In genomic region chr6:146833485-146834314, GRCm38 (mm10) we compare ENCODE assay signal across 8 mouse cellular contexts. TPM values are rescaled to one million over a fixed set of nuclear protein-coding genes. Genes with fewer than 3 reads are reported as not detected.
DNase-seq lines count a peak whose midpoint lies in the region; ATAC-seq and TF ChIP-seq lines count a peak whose summit lies in the region.
"Had no signal": no experiment of that assay in that cellular context is flagged by ENCODE, and none has a peak within 500 bp of the region (broad histone marks: within the 10 kb centered on the region; RNA-seq: fewer than 3 reads in every experiment).

No protein-coding gene starts in this region.

- H3K27me3 ChIP-seq in embryonic facial prominence, embryonic 12.5 days = no peaks in the 10 kb centered on the region

- no peaks in the 10 kb centered on the region for H3K4me1 ChIP-seq in embryonic facial prominence, embryonic 12.5 days
- H3K4me1 ChIP-seq in lung, adult 2 months (ENCODE audit: control insufficient read depth, insufficient read depth, low read length) = no peaks in the 10 kb centered on the region

- no peak overlapping the region for H3K27ac ChIP-seq in embryonic facial prominence, embryonic 12.5 days

- H3K4me2 ChIP-seq in embryonic facial prominence, embryonic 12.5 days (replicated peaks) = no peak overlapping the region

- 0 out of 2 replicates have a peak, but pooled peaks have one; percentile 52 for ATAC-seq in embryonic facial prominence, embryonic 12.5 days (ENCODE audit: insufficient number of reproducible peaks, insufficient read depth, low FRiP score, low TSS enrichment)

- TF ChIP-seq CTCF in lung, adult 2 months (IDR thresholded peaks at IDR 0.05; ENCODE audit: insufficient read depth, low read length) = peak; percentile 80

- 66% methylated on average over 6 of the region's 6 CpGs for WGBS in embryonic facial prominence, embryonic 12.5 days
- WGBS in lung, adult 2 months = 67% methylated on average over 6 of the region's 6 CpGs

- H3K9ac ChIP-seq in embryonic facial prominence, embryonic 12.5 days = no peak overlapping the region

- no peaks in the 10 kb centered on the region for H3K36me3 ChIP-seq in embryonic facial prominence, embryonic 12.5 days

- no peak overlapping the region for H3K4me3 ChIP-seq in embryonic facial prominence, embryonic 12.5 days
- H3K4me3 ChIP-seq in lung, adult 2 months (replicated peaks; ENCODE audit: extremely low read depth, low read depth, low read length) = no peak overlapping the region

- H3K9me3 ChIP-seq in embryonic facial prominence, embryonic 12.5 days = no peaks in the 10 kb centered on the region

- TF ChIP-seq POLR2A in lung, adult 2 months (IDR thresholded peaks at IDR 0.05; ENCODE audit: borderline replicate concordance, extremely low read depth, low read depth, low read length) = no peak

- peak; percentile 59 for DNase-seq in CD4-positive, CD25-positive, alpha-beta regulatory T cell, adult 2 months (ENCODE audit: low read depth, low spot score)
- peak; percentile 89 for DNase-seq in NIH3T3 (ENCODE audit: low read depth)
- DNase-seq in heart, postnatal 14 days = peak; percentile 38 to 70
- peak; percentile 65 to 75 for DNase-seq in kidney, postnatal 4 days
- no peak for DNase-seq in lung, adult 2 months
- peak; percentile 36 for DNase-seq in retina, adult 2 months (ENCODE audit: low read depth, low spot score)

- intact Hi-C loops in heart, postnatal 14 days (cut with DNase I) = loop anchor here (2.0 kb wide), 2 partner anchors 127 to 161 kb away; no protein-coding TSS in a partner anchor

RNA-seq across cellular contexts. Expression of gene Smco2, which starts 16.2 kb away (rescaled TPM):
- polyA plus RNA-seq in embryonic facial prominence, embryonic 12.5 days (2016; fragmentation: Nextera tagmentation; extraction: Ambion mirVana) = not detected in 2 replicates
- total RNA-seq in heart, postnatal 14 days (2021) = 1 to 10 TPM; 1.3 to 1.4 TPM
- 0.12 TPM in 1 of 2 replicates, not detected in the other for polyA plus RNA-seq in lung, adult 2 months (2012; rRNA removed)
- total RNA-seq: layer of hippocampus, adult 8-10 months had no signal

RNA-seq across cellular contexts. Expression of gene Arntl2, which starts 37.8 kb away (rescaled TPM):
- 7.1 and 8.8 TPM in 2 replicates for polyA plus RNA-seq in embryonic facial prominence, embryonic 12.5 days (2016; fragmentation: Nextera tagmentation; extraction: Ambion mirVana)
- 1 to 10 TPM; 1.4 to 2.5 TPM for total RNA-seq in heart, postnatal 14 days (2021)
- polyA plus RNA-seq in lung, adult 2 months (2012; rRNA removed) = 1.8 and 3.1 TPM in 2 replicates

RNA-seq across cellular contexts. Expression of gene Ppfibp1, which starts 54.6 kb away (rescaled TPM):
- polyA plus RNA-seq in embryonic facial prominence, embryonic 12.5 days (2016; fragmentation: Nextera tagmentation; extraction: Ambion mirVana) = 55.7 and 57.6 TPM in 2 replicates
- total RNA-seq in heart, postnatal 14 days (2021) = 10 to 100 TPM; 80.7 to 89.8 TPM
- polyA plus RNA-seq in lung, adult 2 months (2012; rRNA removed) = 26.1 and 35.1 TPM in 2 replicates
